Mouse (Mus musculus): ENCODE data around the gene Fcna.

Fcna gene

GRCm38 (mm10) chr2:25608671-25609070 is 19.2 kb downstream of the Fcna start:
- no peak for DNase-seq (ENCODE audit: low read depth, low spot score)

GRCm38 (mm10) chr2:25607761-25608622 is 19.8 kb downstream of the Fcna start, which contains the start of gene Rabl6:
Rabl6 (minus strand) TSS chr2:25608521.
- DNase-seq (ENCODE audit: low read depth, low spot score) = peak; percentile 77

GRCm38 (mm10) chr2:25602526-25602925 is 25.3 kb downstream of the Fcna start:
- DNase-seq (ENCODE audit: low read depth, low spot score) = no peak

- DNase-seq (ENCODE audit: low read depth, low spot score) = no peak
Observed at GRCm38 (mm10) chr2:25600037-25600436, 27.8 kb downstream of the Fcna start.

- no peak for DNase-seq (ENCODE audit: low read depth, low spot score)
Observed at GRCm38 (mm10) chr2:25598749-25599148, 29.1 kb downstream of the Fcna start.

GRCm38 (mm10) chr2:25596765-25597510 is 30.9 kb downstream of the Fcna start:
- no peak for DNase-seq (ENCODE audit: low read depth, low spot score)

GRCm38 (mm10) chr2:25591863-25592262 is 36.0 kb downstream of the Fcna start:
- DNase-seq (ENCODE audit: low read depth, low spot score) = no peak

GRCm38 (mm10) chr2:25588227-25588907 is 39.5 kb downstream of the Fcna start:
- DNase-seq (ENCODE audit: low read depth, low spot score) = no peak

- no peak for DNase-seq (ENCODE audit: low read depth, low spot score)
Observed at GRCm38 (mm10) chr2:25587290-25587689, 40.5 kb downstream of the Fcna start.

- DNase-seq (ENCODE audit: low read depth, low spot score) = no peak
Observed at GRCm38 (mm10) chr2:25585601-25586000, 42.2 kb downstream of the Fcna start.

GRCm38 (mm10) chr2:25584856-25585255 is 43.0 kb downstream of the Fcna start:
- no peak for DNase-seq (ENCODE audit: low read depth, low spot score)

- DNase-seq (ENCODE audit: low read depth, low spot score) = no peak
Observed at GRCm38 (mm10) chr2:25584152-25584551, 43.7 kb downstream of the Fcna start.

GRCm38 (mm10) chr2:25583571-25583970 is 44.3 kb downstream of the Fcna start:
- DNase-seq (ENCODE audit: low read depth, low spot score) = no peak

GRCm38 (mm10) chr2:25583120-25583481 is 44.7 kb downstream of the Fcna start:
- DNase-seq (ENCODE audit: low read depth, low spot score) = no peak

- no peak for DNase-seq (ENCODE audit: low read depth, low spot score)
Observed at GRCm38 (mm10) chr2:25582466-25583119, 45.2 kb downstream of the Fcna start.

GRCm38 (mm10) chr2:25581901-25582301 is 45.9 kb downstream of the Fcna start:
- no peak for DNase-seq (ENCODE audit: low read depth, low spot score)

GRCm38 (mm10) chr2:25581294-25581864 is 46.5 kb downstream of the Fcna start, which contains the start of gene Ajm1:
Ajm1 (minus strand) TSS chr2:25581757.
- peak; percentile 53 for DNase-seq (ENCODE audit: low read depth, low spot score)

- no peak for DNase-seq (ENCODE audit: low read depth, low spot score)
Observed at GRCm38 (mm10) chr2:25580621-25581101, 47.2 kb downstream of the Fcna start.

- no peak for DNase-seq (ENCODE audit: low read depth, low spot score)
Observed at GRCm38 (mm10) chr2:25579737-25580460, 47.9 kb downstream of the Fcna start.

Measured in c-Kit-negative CD71-positive TER-119-positive erythroid progenitor cells, embryonic 14.5 days (primary cell).